Mouse (Mus musculus) small intestine, adult 2 months (tissue): ENCODE results near the gene Dennd6a.

ENCODE experiments used
- CTCF ChIP-seq: fragments of 200-500 bp; IDR thresholded peaks from 2 replicates; pipeline ENCODE4 v1.5.1; 2012; ENCODE audit warnings: low read depth, mild to moderate bottlenecking, control low read depth, inconsistent platforms, low read length, moderate library complexity, mixed read lengths; ENCODE audit not compliant: insufficient replicate concordance, insufficient read length; ENCODE audit errors: extremely low read depth
- POLR2A ChIP-seq: fragments of 200-500 bp; IDR thresholded peaks from 2 replicates; pipeline ENCODE4 v1.6.1; 2012; ENCODE audit warnings: low read depth, mild to moderate bottlenecking, control low read depth, inconsistent platforms, low read length, moderate library complexity

GRCm38 (mm10) chr14:26660233-26660632 lies 86.6 kb downstream of the Dennd6a start:
- TF ChIP-seq CTCF (no peak), POLR2A (no peak)
